Mouse (Mus musculus) lung, postnatal 36 days (tissue): Measurements from ENCODE around the gene Mpdz.

ENCODE experiments used
- DNase-seq: peaks from one replicate; pipeline ENCODE4 v3.0.0; 2022; ENCODE audit warnings: mixed read lengths

The Mpdz gene

DNA sequence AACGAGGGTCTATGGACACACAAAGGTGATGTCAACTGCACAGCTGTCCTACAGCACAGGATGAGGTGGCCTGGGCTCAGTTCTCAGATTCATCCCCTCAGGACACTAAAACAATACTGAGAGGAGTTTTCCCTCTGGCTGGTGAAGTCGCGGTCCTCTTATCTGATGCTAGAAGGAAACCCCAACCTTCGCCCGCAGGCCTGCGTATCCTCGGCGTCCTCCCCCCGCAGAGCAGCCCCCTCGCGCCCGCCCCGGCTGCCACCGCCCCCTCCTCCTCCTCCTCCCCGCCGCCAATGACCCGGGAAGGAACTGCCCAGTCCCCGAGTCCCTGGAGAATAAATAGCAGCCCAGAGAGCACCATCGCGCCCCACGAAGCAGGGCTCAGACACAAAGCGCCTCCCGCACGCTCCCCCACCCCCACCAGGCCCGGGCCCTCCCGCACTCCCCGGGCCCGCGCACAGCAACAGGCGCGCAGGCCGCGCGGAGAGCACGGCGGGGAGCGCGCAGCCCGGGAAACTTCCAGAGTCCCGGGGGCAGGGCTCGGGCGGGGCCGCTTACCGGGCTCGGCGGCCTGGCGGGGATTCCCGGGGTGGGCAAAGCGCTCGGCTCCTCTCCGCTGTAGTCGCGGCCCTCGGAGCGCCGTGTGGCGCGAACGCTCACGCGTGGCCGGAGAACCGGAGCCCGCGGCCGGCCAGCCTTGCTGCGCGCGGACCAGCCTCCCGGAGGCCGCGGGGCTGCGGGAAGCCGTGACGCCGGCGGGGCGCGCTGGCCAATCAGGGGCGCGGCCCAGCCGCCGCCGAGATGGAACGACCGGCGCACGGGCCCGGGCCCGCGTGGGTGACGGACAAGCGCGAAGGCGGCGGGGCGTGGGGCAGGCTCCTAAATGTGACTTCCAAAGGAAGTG is at the start of gene Mpdz:
Mpdz (minus strand) TSS at position 738 of the 904 bp plus-strand sequence.
- DNase-seq = peak; percentile 57

DNA sequence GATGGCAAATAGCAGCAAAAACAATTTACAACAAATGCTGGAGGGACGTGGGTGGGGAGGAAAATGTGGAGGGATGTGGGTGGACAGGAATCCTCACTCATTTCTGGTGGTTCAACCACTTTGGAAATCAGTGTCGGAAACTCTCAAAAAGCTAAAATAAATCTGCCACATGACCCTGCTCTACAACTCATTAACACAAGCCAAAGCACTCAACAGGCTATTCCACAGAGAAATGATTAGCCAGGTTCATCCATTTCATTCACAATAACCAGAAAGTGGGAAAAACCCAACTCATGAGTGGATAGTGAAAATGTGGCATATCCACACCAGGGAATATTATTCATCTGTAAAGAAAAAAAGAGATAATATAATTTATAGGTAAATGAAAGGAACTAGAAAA is 47.9 kb upstream of the Mpdz start:
- no peak for DNase-seq

- no peak for DNase-seq
Measured at GRCm38 (mm10) chr4:81484603-81485002, 42.0 kb upstream of the Mpdz start.

- no peak for DNase-seq
Measured at GRCm38 (mm10) chr4:81483887-81484602, 41.4 kb upstream of the Mpdz start.

- DNase-seq = no peak
Measured at GRCm38 (mm10) chr4:81483159-81483558, 40.5 kb upstream of the Mpdz start.

DNA sequence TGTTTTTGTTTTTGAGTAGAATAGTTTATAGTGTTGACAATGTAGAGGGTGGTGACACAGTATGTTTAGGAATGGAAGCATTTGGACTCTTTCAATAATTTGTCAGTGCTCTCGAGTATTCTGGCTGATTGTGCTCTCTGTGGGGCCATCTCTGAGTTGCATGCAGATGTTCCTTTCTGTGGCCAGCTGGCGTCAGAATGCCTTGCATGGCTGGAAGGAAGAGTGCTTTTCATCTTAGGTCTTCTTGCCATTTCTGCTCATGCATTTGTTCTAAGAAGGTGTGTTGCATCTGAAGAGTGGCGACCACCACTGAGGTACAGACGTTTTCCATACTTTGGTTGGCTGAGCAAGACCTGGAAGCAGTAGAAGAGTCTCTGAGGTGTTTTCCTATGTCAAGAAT is 24.2 kb upstream of the Mpdz start:
- no peak for DNase-seq

GRCm38 (mm10) chr4:81465172-81465571 is 22.6 kb upstream of the Mpdz start:
- no peak for DNase-seq

DNA sequence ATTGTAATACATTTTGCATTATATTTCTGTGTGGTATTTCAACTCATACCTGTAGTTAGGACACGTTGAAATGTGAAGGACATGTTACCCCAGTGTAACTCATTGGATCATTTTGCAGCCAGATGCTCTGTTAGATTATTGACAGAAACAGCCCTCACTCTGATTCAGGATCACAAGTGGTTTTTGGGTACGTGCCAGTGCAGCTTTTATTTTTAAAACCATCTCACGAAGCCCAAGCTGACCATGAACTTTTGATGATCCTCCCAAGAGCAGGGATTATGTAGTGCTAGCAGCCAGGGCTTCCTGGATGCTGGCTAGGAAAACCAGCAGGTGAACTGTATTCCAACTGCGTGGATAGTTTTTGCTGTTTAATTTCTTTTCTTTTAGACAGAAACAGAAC is 19.6 kb upstream of the Mpdz start:
- no peak for DNase-seq

DNA sequence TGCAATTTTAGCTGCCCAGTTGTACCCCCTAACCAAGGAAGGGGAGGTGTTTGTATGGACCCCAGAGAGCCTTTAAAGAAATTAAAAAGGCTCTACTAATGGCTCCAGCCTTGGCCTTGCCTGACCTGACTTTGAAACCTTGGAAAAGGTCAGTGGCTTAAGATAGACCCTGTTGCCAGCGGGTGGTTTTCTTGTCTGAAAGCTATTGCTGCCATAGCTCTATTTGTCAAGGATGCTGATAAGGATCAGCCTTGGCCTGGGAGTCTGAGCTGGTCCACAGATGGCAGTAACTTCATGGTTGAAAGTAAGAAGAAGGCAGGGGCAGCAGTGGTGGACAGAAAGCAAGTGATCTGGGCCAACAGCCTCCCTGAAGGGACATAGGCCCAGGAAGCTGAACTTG is 16.3 kb upstream of the Mpdz start:
- DNase-seq = no peak

GRCm38 (mm10) chr4:81453806-81454205 is 11.2 kb upstream of the Mpdz start:
- DNase-seq = no peak

GRCm38 (mm10) chr4:81452183-81452582 is 9.6 kb upstream of the Mpdz start:
- DNase-seq = no peak

GRCm38 (mm10) chr4:81449413-81449812 is 6.8 kb upstream of the Mpdz start:
- peak; percentile 40 for DNase-seq

DNA sequence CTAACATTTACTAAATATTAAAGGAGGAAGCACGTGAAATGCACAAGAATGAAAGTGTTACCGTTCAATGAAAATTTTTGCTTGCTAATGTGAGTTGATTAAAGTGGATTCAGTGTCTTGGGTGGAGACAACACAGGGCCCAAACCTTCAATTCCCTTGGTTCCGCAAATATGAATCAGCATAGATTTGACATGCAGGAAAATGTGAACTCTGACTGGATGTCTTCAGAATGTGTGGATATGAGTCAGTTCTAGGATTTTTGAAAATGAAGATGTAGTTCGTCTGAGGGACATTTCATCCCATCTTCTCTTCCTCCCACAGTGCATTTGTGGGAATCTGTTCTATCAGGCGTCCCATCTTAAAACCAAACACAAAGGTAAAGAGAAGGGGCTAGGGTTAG is 951 bp upstream of the Mpdz start:
- DNase-seq = no peak

- DNase-seq = no peak
Measured at GRCm38 (mm10) chr4:81433961-81434360, 8.7 kb downstream of the Mpdz start.

GRCm38 (mm10) chr4:81430826-81431225 is 11.8 kb downstream of the Mpdz start:
- no peak for DNase-seq

DNA sequence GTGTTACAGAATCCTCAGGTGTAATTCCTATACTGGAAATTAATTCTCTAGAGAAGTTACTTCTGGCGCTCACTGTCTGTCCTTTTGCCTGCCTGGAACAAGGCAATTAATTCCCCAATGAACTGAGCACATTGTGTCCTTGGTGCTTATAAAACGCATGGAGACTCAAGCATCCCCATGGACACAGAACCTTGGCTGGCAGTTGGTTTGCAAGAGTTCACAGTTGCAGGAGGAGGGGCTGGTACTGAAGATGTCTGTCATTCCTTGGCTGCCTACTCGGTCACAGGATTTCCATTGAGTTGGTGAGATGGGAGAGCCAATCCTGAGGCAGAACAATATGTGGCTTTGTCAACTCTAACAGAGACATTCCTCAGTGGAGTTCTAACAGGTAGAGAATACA is 12.5 kb downstream of the Mpdz start:
- DNase-seq = peak; percentile 52

DNA sequence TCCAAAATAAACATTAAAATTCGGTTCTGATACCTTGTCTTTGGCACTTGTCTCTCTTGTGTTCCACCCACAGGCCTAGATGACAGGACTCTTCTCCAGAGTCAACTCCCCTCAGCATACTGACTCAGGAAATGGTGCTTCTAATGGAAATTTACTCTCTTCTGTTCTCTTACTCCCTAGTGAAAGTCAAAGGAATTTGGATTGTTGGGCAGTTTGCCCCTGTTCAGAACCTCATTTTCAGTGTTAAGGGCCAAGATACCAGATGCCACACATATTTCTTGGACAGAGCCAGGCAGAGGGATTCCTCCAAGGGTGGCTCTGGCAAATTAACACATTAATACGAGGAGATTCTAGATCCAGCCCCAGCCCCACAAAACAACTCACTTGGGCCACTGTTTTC is 12.9 kb downstream of the Mpdz start:
- DNase-seq = peak; percentile 50

DNA sequence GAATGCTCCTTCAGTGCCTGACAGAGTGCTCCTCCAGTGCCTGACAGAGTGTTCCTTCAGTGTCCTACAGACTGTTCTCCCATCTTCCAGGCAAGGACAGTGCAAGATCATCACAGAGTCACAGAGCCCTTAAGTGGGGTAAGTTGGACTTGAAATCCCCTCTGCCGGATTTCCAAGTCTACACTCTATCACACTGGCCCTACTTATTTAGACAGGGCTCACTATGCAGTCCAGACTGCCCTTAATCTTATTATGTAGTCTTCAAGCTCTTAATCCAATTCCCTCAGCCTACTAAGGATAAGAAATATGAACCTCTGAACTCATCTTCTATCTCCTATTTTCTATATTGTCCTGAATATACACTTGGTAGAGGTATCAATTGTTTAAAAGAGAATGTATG is 19.1 kb downstream of the Mpdz start:
- no peak for DNase-seq

GRCm38 (mm10) chr4:81421621-81422020 is 21.0 kb downstream of the Mpdz start:
- DNase-seq = peak; percentile 15

GRCm38 (mm10) chr4:81415324-81416026 is 27.1 kb downstream of the Mpdz start:
- no peak for DNase-seq

DNA sequence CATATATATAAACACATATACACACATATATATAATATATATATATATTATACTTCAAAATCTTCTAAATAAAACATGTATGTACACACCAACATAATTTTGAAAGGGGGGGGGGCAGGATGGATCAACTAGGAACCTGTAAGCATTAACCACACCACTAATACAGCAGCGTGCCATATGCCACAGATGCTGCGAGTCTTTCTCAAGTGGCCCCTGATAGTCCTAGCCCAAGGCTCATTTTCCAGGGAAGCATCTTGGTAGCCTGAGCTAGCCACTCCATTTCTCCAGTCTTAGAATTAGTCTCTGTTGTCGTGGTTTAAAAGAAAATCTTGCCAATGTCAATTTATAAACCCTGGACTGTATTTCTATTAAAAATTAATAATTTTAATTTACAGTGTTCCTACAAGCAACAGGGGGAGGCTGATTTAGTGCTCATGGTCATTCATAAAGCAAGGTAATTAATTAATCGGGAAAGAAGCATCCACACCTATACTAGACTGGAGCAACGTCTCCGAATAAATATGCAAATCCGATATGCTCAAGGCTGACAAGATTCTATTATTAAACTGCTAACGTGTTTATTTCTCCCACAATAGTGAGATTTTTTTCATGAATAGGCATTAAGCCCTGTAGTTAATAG is 27.8 kb downstream of the Mpdz start:
- no peak for DNase-seq

DNA sequence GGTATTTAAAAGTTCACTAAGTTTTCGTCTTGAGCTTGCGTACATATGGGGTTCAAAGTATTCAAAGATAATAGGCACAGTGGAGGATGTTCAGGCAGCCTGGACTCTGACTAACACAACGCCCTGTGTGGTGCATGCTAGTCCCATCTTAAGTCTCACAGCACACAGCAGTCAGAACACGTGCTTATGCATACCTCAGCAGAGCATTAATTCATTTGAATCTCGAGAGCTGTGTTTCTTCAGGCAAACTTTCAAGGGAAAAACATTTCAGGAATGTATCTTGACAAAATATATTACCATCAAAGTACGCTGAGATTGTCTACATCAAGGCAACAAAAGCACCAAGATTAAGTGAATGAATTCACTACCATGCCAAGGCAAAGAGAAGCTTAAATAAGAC is 45.7 kb downstream of the Mpdz start:
- no peak for DNase-seq

- no peak for DNase-seq
Measured at GRCm38 (mm10) chr4:81392869-81393268, 49.7 kb downstream of the Mpdz start.
